Mouse (Mus musculus) cerebellum, adult 11-12 months (tissue): ENCODE results near the gene Hsfy2.

Source experiments
- DNase-seq: peaks from one replicate; pipeline ENCODE4 v3.0.0; 2022

Gene Hsfy2

GRCm38 (mm10) chr1:56637335-56637734 lies at the start of gene Hsfy2:
TSS of gene Hsfy2 (minus strand) at chr1:56637435.
- DNase-seq = no peak

GRCm38 (mm10) chr1:56685053-56685557 lies 47.9 kb upstream of the Hsfy2 start:
- no peak for DNase-seq

- DNase-seq = no peak
These were observed 47.3 kb upstream of the Hsfy2 start for GRCm38 (mm10) chr1:56684512-56684911.

- DNase-seq = no peak
These were observed 44.0 kb upstream of the Hsfy2 start for GRCm38 (mm10) chr1:56681258-56681657.

- no peak for DNase-seq
These were observed 38.0 kb upstream of the Hsfy2 start for GRCm38 (mm10) chr1:56675253-56675652.

GRCm38 (mm10) chr1:56674601-56675000 lies 37.4 kb upstream of the Hsfy2 start:
- no peak for DNase-seq

GRCm38 (mm10) chr1:56671241-56671945 lies 34.2 kb upstream of the Hsfy2 start:
- DNase-seq = no peak

GRCm38 (mm10) chr1:56670509-56670908 lies 33.3 kb upstream of the Hsfy2 start:
- peak; percentile 7 for DNase-seq

GRCm38 (mm10) chr1:56664606-56665005 lies 27.4 kb upstream of the Hsfy2 start:
- DNase-seq = no peak

- DNase-seq = peak; percentile 23
These were observed 10.4 kb downstream of the Hsfy2 start for GRCm38 (mm10) chr1:56626824-56627223.

- DNase-seq = no peak
These were observed 12.9 kb downstream of the Hsfy2 start for GRCm38 (mm10) chr1:56624304-56624703.

- no peak for DNase-seq
These were observed 24.9 kb downstream of the Hsfy2 start for GRCm38 (mm10) chr1:56612384-56612783.
